Mouse (Mus musculus) heart, embryonic 15.5 days (tissue): ENCODE results near the gene Cyp4f16. TPM values are rescaled to one million over a fixed set of nuclear protein-coding genes. Genes with fewer than 3 reads are reported as not detected.
"Not testable (repeated sequence)": the region's sequence is repeated elsewhere in the genome, so short reads cannot be mapped to it uniquely, and the experiment has no call there.

ENCODE experiments used
- ATAC-seq: fragments of 200-750 bp; cut with Nextera tagmentation; replicated peaks from 2 replicates; pipeline ENCODE4 v1.8.0; 2017; ENCODE audit warnings: low read depth, moderate TSS enrichment; ENCODE audit not compliant: insufficient number of reproducible peaks, insufficient read depth, low FRiP score
- H3K27ac ChIP-seq: fragments of 300-500 bp; sonication (generic); 2 replicates; pipeline ENCODE4 v1.5.1; 2015; ENCODE audit warnings: mild to moderate bottlenecking, inconsistent platforms
- H3K27me3 ChIP-seq: fragments of 300-500 bp; sonication (generic); 2 replicates; pipeline ENCODE4 v1.6.1; 2015; ENCODE audit warnings: inconsistent platforms
- H3K36me3 ChIP-seq: fragments of 300-500 bp; sonication (generic); 2 replicates; pipeline ENCODE4 v1.6.1; 2015; ENCODE audit warnings: mild to moderate bottlenecking, inconsistent platforms
- H3K4me1 ChIP-seq: fragments of 300-500 bp; sonication (generic); replicated peaks from 2 replicates; pipeline ENCODE4 v1.6.1; 2015; ENCODE audit warnings: inconsistent platforms
- H3K4me2 ChIP-seq: fragments of 300-500 bp; sonication (generic); 2 replicates; pipeline ENCODE4 v1.6.1; 2015; ENCODE audit warnings: inconsistent platforms, mild to moderate bottlenecking, moderate library complexity
- H3K4me3 ChIP-seq: fragments of 300-500 bp; sonication (generic); 2 replicates; pipeline ENCODE4 v1.5.1; 2015; ENCODE audit warnings: mild to moderate bottlenecking, inconsistent platforms
- H3K9ac ChIP-seq: fragments of 300-500 bp; sonication (generic); 2 replicates; pipeline ENCODE4 v1.6.1; 2015; ENCODE audit warnings: mild to moderate bottlenecking, inconsistent platforms
- H3K9me3 ChIP-seq: fragments of 300-500 bp; sonication (generic); replicated peaks from 2 replicates; pipeline ENCODE4 v1.6.1; 2016; ENCODE audit warnings: inconsistent platforms
- WGBS: fragments of 180-500 bp; shearing (Covaris S2); methylation state at CpG from one replicate; pipeline ENCODE4 v1.1.7; 2015; ENCODE audit warnings: mixed read lengths; 5-methylcytosine and 5-hydroxymethylcytosine counted together
- polyA plus RNA-seq: library from polyadenylated mRNA; unstranded; fragments of >200 nt; fragmentation: Nextera tagmentation; extraction: Ambion mirVana; gene quantifications from 2 replicates; pipeline ENCODE4 v1.2.1, GENCODE M21; 2015

The Cyp4f16 gene
- 15.2 and 18.9 TPM in 2 replicates for polyA plus RNA-seq

GRCm38 (mm10) chr17:32536051-32536866 is at the start of gene Cyp4f16:
Gene Cyp4f16, plus strand, starts transcription at chr17:32536558.
- WGBS, result 5% methylated on average over 5 of the region's 5 CpGs
- peaks cover 11% of the 10 kb centered on the region for H3K4me1 ChIP-seq
- not testable (repeated sequence) for H3K36me3 ChIP-seq, H3K27me3 ChIP-seq, H3K9me3 ChIP-seq
- ATAC-seq, result peak; percentile 94
- peak within 1 kb of the TSS; percentile 80 for H3K27ac ChIP-seq
- H3K9ac ChIP-seq, result peak within 1 kb of the TSS; percentile 50
- H3K4me2 ChIP-seq, result peak within 1 kb of the TSS; percentile 66
- peak within 1 kb of the TSS; percentile 58 for H3K4me3 ChIP-seq

GRCm38 (mm10) chr17:32492349-32492980 is 43.9 kb upstream of the Cyp4f16 start:
- H3K9me3 ChIP-seq, result no peaks in the 10 kb centered on the region
- H3K4me2 ChIP-seq, result peak overlapping the region; percentile 68
- ATAC-seq, result peak; percentile 41; the same call in 1 of the 2 replicates
- no peaks in the 10 kb centered on the region for H3K36me3 ChIP-seq
- H3K9ac ChIP-seq, result peak overlapping the region; percentile 16; the same call in 1 of the 2 replicates
- peak overlapping the region; percentile 42 for H3K4me3 ChIP-seq
- no peak overlapping the region for H3K27ac ChIP-seq
- H3K27me3 ChIP-seq, result peaks cover 9% of the 10 kb centered on the region
- H3K4me1 ChIP-seq, result peaks cover 7% of the 10 kb centered on the region
- WGBS, result 10% methylated on average over 30 of the region's 30 CpGs

- no peak overlapping the region for H3K9ac ChIP-seq
- no peak overlapping the region for H3K27ac ChIP-seq
- H3K4me3 ChIP-seq, result no peak overlapping the region
- no peaks in the 10 kb centered on the region for H3K9me3 ChIP-seq
- H3K27me3 ChIP-seq, result peaks cover 9% of the 10 kb centered on the region
- no peak overlapping the region for H3K4me2 ChIP-seq
- H3K4me1 ChIP-seq, result peaks cover 7% of the 10 kb centered on the region
- H3K36me3 ChIP-seq, result no peaks in the 10 kb centered on the region
- WGBS, result 61% methylated on average over 1 of the region's 1 CpGs
- 0 out of 2 replicates have a peak, but pooled peaks have one; percentile 25 for ATAC-seq
Observed at GRCm38 (mm10) chr17:32494601-32495000, 41.8 kb upstream of the Cyp4f16 start.

GRCm38 (mm10) chr17:32500511-32500910 is 35.8 kb upstream of the Cyp4f16 start:
- H3K27me3 ChIP-seq, ATAC-seq, H3K27ac ChIP-seq, H3K36me3 ChIP-seq, H3K9ac ChIP-seq, H3K4me1 ChIP-seq, H3K4me3 ChIP-seq, H3K4me2 ChIP-seq, H3K9me3 ChIP-seq: not testable (repeated sequence)
- 84% methylated on average over 4 of the region's 4 CpGs for WGBS

GRCm38 (mm10) chr17:32501051-32501450 is 35.3 kb upstream of the Cyp4f16 start:
- H3K27me3 ChIP-seq, result no peaks in the 10 kb centered on the region
- peaks cover 14% of the 10 kb centered on the region for H3K4me1 ChIP-seq
- H3K9ac ChIP-seq, result no peak overlapping the region
- WGBS, result 53% methylated on average over 3 of the region's 3 CpGs
- H3K4me2 ChIP-seq, result no peak overlapping the region
- no peak overlapping the region for H3K4me3 ChIP-seq
- H3K36me3 ChIP-seq, result no peaks in the 10 kb centered on the region
- no peak overlapping the region for H3K27ac ChIP-seq
- no peak for ATAC-seq
- H3K9me3 ChIP-seq, result no peaks in the 10 kb centered on the region

- no peaks in the 10 kb centered on the region for H3K27me3 ChIP-seq
- no peaks in the 10 kb centered on the region for H3K36me3 ChIP-seq
- no peak overlapping the region for H3K4me2 ChIP-seq
- H3K4me1 ChIP-seq, result peaks cover 24% of the 10 kb centered on the region
- no peak for ATAC-seq
- no peaks in the 10 kb centered on the region for H3K9me3 ChIP-seq
- H3K27ac ChIP-seq, result no peak overlapping the region
- H3K9ac ChIP-seq, result no peak overlapping the region
- WGBS, result 61% methylated on average over 2 of the region's 2 CpGs
- H3K4me3 ChIP-seq, result no peak overlapping the region
Observed at GRCm38 (mm10) chr17:32503111-32503510, 33.2 kb upstream of the Cyp4f16 start.

GRCm38 (mm10) chr17:32505851-32506728 is 30.3 kb upstream of the Cyp4f16 start, which contains the start of gene Cyp4f17:
Gene Cyp4f17, plus strand, starts transcription at chr17:32506050.
- Histone ChIP-seq H3K4me1 (peaks cover 24% of the 10 kb centered on the region), H3K27me3 (no peaks in the 10 kb centered on the region), H3K9me3 (no peaks in the 10 kb centered on the region), H3K4me2 (peak within 1 kb of the TSS; percentile 89), H3K36me3 (peaks cover 9% of the 10 kb centered on the region; the same call in 1 of the 2 replicates), H3K27ac (peak within 1 kb of the TSS; percentile 92), H3K9ac (peak within 1 kb of the TSS; percentile 63), H3K4me3 (peak within 1 kb of the TSS; percentile 59)
- peak; percentile 82 for ATAC-seq
- WGBS, result 2% methylated on average over 30 of the region's 30 CpGs

GRCm38 (mm10) chr17:32506729-32507245 is 29.6 kb upstream of the Cyp4f16 start:
- no peak for ATAC-seq
- Histone ChIP-seq H3K27me3 (no peaks in the 10 kb centered on the region), H3K27ac (peak overlapping the region; percentile 92), H3K9me3 (no peaks in the 10 kb centered on the region), H3K36me3 (peaks cover 9% of the 10 kb centered on the region; the same call in 1 of the 2 replicates), H3K9ac (peak overlapping the region; percentile 48), H3K4me1 (peaks cover 24% of the 10 kb centered on the region), H3K4me2 (peak overlapping the region; percentile 89), H3K4me3 (peak overlapping the region; percentile 59)
- WGBS, result 38% methylated on average over 9 of the region's 9 CpGs

- no peak overlapping the region for H3K4me2 ChIP-seq
- 0 out of 2 replicates have a peak, but pooled peaks cover 3% of the 10 kb centered on the region for H3K36me3 ChIP-seq
- H3K27me3 ChIP-seq, result no peaks in the 10 kb centered on the region
- H3K9ac ChIP-seq, result no peak overlapping the region
- 68% methylated on average over 5 of the region's 5 CpGs for WGBS
- no peak overlapping the region for H3K4me3 ChIP-seq
- ATAC-seq, result no peak
- no peaks in the 10 kb centered on the region for H3K4me1 ChIP-seq
- no peaks in the 10 kb centered on the region for H3K9me3 ChIP-seq
- H3K27ac ChIP-seq, result no peak overlapping the region
Observed at GRCm38 (mm10) chr17:32516126-32516525, 20.2 kb upstream of the Cyp4f16 start.

GRCm38 (mm10) chr17:32521981-32522380 is 14.4 kb upstream of the Cyp4f16 start:
- ATAC-seq, result no peak
- no peaks in the 10 kb centered on the region for H3K9me3 ChIP-seq
- WGBS, result 82% methylated on average over 5 of the region's 5 CpGs

More at GRCm38 (mm10) chr17:32521981-32522380, 14.4 kb upstream of the Cyp4f16 start:
- Histone ChIP-seq H3K4me1 (no peaks in the 10 kb centered on the region), H3K9ac (no peak overlapping the region), H3K4me3 (no peak overlapping the region), H3K36me3 (peaks cover 7% of the 10 kb centered on the region; the same call in 1 of the 2 replicates), H3K27me3 (no peaks in the 10 kb centered on the region), H3K4me2 (no peak overlapping the region), H3K27ac (no peak overlapping the region)
